Mouse (Mus musculus) liver, embryonic 11.5 days (tissue): ENCODE data around the gene Lrrc38. TPM values are rescaled to one million over a fixed set of nuclear protein-coding genes. Genes with fewer than 3 reads are reported as not detected.

Source experiments
- ATAC-seq: fragments of 200-750 bp; cut with Nextera tagmentation; replicated peaks from 2 replicates; pipeline ENCODE4 v1.8.0; 2017; ENCODE audit warnings: moderate number of reproducible peaks, mild to moderate bottlenecking, moderate TSS enrichment, moderate library complexity; ENCODE audit not compliant: low FRiP score
- DNase-seq: peaks from one replicate; pipeline ENCODE4 v3.0.0-alpha.2; 2017; ENCODE audit warnings: low spot score
- H3K27ac ChIP-seq: fragments of 300-500 bp; sonication (generic); 2 replicates; pipeline ENCODE4 v1.5.1; 2014; ENCODE audit warnings: mild to moderate bottlenecking, low read depth, low read length, control low read depth
- H3K27me3 ChIP-seq: fragments of 300-500 bp; sonication (generic); replicated peaks from 2 replicates; pipeline ENCODE4 v1.6.1; 2014; ENCODE audit warnings: low read length, mixed read lengths; ENCODE audit not compliant: control insufficient read depth, insufficient read depth
- H3K36me3 ChIP-seq: fragments of 300-500 bp; sonication (generic); 2 replicates; pipeline ENCODE4 v1.6.1; 2014; ENCODE audit warnings: mild to moderate bottlenecking, low read length, moderate library complexity, mixed read lengths; ENCODE audit not compliant: control insufficient read depth, insufficient read depth
- H3K4me1 ChIP-seq: fragments of 300-500 bp; sonication (generic); replicated peaks from 2 replicates; pipeline ENCODE4 v1.6.1; 2014; ENCODE audit warnings: low read length, mixed read lengths; ENCODE audit not compliant: control insufficient read depth, insufficient read depth
- H3K4me2 ChIP-seq: fragments of 300-500 bp; sonication (generic); 2 replicates; pipeline ENCODE4 v1.6.1; 2014; ENCODE audit warnings: mild to moderate bottlenecking, control low read depth, moderate library complexity
- H3K4me3 ChIP-seq: fragments of 300-500 bp; sonication (generic); 2 replicates; pipeline ENCODE4 v1.5.1; 2014; ENCODE audit warnings: low read depth, low read length, control low read depth
- H3K9ac ChIP-seq: fragments of 300-500 bp; sonication (generic); 2 replicates; pipeline ENCODE4 v1.6.1; 2014; ENCODE audit warnings: low read depth, low read length, control low read depth
- H3K9me3 ChIP-seq: fragments of 300-500 bp; sonication (generic); 2 replicates; pipeline ENCODE4 v1.6.1; 2016; ENCODE audit warnings: low read length, inconsistent platforms, mixed read lengths; ENCODE audit not compliant: control insufficient read depth
- WGBS: fragments of 180-500 bp; shearing (Covaris S2); extraction: QIAGEN DNeasy Blood & Tissue Kit; methylation state at CpG from one replicate; pipeline ENCODE4 v1.1.7; 2014; 5-methylcytosine and 5-hydroxymethylcytosine counted together
- polyA plus RNA-seq: library from polyadenylated mRNA; unstranded; fragments of >200 nt; fragmentation: Nextera tagmentation; extraction: Ambion mirVana; gene quantifications from 2 replicates; pipeline ENCODE4 v1.2.1, GENCODE M21; 2014

The Lrrc38 gene
- polyA plus RNA-seq, 1 experiment from 2014 or later, result not detected

GRCm38 (mm10) chr4:143412219-143413092 is 62.9 kb downstream of the Lrrc38 start, which contains the start of gene Pramef8:
Pramef8 (plus strand) TSS chr4:143412426.
- Histone ChIP-seq H3K4me2 (peak within 1 kb of the TSS; percentile 68), H3K27me3 (no peaks in the 10 kb centered on the region), H3K9me3 (no peaks in the 10 kb centered on the region; the same call in 1 of the 2 replicates), H3K9ac (peak within 1 kb of the TSS; percentile 53), H3K36me3 (peaks cover 13% of the 10 kb centered on the region), H3K4me3 (peak within 1 kb of the TSS; percentile 51), H3K27ac (peak within 1 kb of the TSS; percentile 28), H3K4me1 (no peaks in the 10 kb centered on the region)
- DNase-seq, result peak; percentile 93
- ATAC-seq, result peak; percentile 93
- WGBS, result under 1% methylated on average over 50 of the region's 50 CpGs

- 85% methylated on average over 1 of the region's 1 CpGs for WGBS
These were observed 64.1 kb downstream of the Lrrc38 start for GRCm38 (mm10) chr4:143413621-143414020.

GRCm38 (mm10) chr4:143414121-143414520 is 64.6 kb downstream of the Lrrc38 start:
- no peaks in the 10 kb centered on the region; the same call in 1 of the 2 replicates for H3K9me3 ChIP-seq
- no peak for ATAC-seq
- DNase-seq, result no peak
- no peaks in the 10 kb centered on the region for H3K4me1 ChIP-seq
- H3K27ac ChIP-seq, result no peak overlapping the region
- H3K36me3 ChIP-seq, result peaks cover 28% of the 10 kb centered on the region
- 93% methylated on average over 3 of the region's 3 CpGs for WGBS
- H3K9ac ChIP-seq, result no peak overlapping the region
- no peak overlapping the region for H3K4me3 ChIP-seq
- no peaks in the 10 kb centered on the region for H3K27me3 ChIP-seq
- no peak overlapping the region for H3K4me2 ChIP-seq

More at GRCm38 (mm10) chr4:143413621-143414020, 64.1 kb downstream of the Lrrc38 start:
- Histone ChIP-seq H3K4me3 (no peak overlapping the region), H3K36me3 (peaks cover 23% of the 10 kb centered on the region), H3K9ac (no peak overlapping the region), H3K27ac (no peak overlapping the region), H3K9me3 (no peaks in the 10 kb centered on the region; the same call in 1 of the 2 replicates), H3K4me1 (no peaks in the 10 kb centered on the region), H3K27me3 (no peaks in the 10 kb centered on the region), H3K4me2 (no peak overlapping the region)
- ATAC-seq (no peak), DNase-seq (no peak)

Other genes with a start within 250 kb of the Lrrc38 start
- gene Prdm2, start 136.8 kb upstream of the Lrrc38 start, polyA plus RNA-seq, result 7.3 and 8.3 TPM in 2 replicates
- gene Pdpn, start 50.2 kb upstream of the Lrrc38 start, polyA plus RNA-seq, result 5.5 and 6.0 TPM in 2 replicates
- not detected in 2 replicates for gene Pramel1, start 44.7 kb downstream of the Lrrc38 start, polyA plus RNA-seq
- 9.0 and 11.5 TPM in 2 replicates for gene Pramef8, start 62.7 kb downstream of the Lrrc38 start, polyA plus RNA-seq
- not detected in 2 replicates for gene Oog4, start 100.6 kb downstream of the Lrrc38 start, polyA plus RNA-seq
- not detected in 2 replicates for gene Gm13043, start 161.6 kb downstream of the Lrrc38 start, polyA plus RNA-seq
- not detected in 2 replicates for gene Gm13040, start 186.2 kb downstream of the Lrrc38 start, polyA plus RNA-seq
- gene BC080695, start 201.9 kb downstream of the Lrrc38 start, polyA plus RNA-seq, result not detected in 2 replicates
- gene Gm13057, start 202.0 kb downstream of the Lrrc38 start, polyA plus RNA-seq, result not detected in 2 replicates